In genomic region chr17:27131240-27131665, GRCm38 (mm10) we compare ENCODE assay signal across 10 mouse cellular contexts. TPM values are rescaled to one million over a fixed set of nuclear protein-coding genes. Genes with fewer than 3 reads are reported as not detected.
A peak's percentile ranks its signal among the peaks of the same experiment; 100 is the strongest.
DNase-seq lines count a peak whose midpoint lies in the region; ATAC-seq and TF ChIP-seq lines count a peak whose summit lies in the region.
"Had no signal": no experiment of that assay in that cellular context is flagged by ENCODE, and none has a peak within 500 bp of the region (broad histone marks: within the 10 kb centered on the region; RNA-seq: fewer than 3 reads in every experiment).

No protein-coding gene starts in this region.

- no peak overlapping the region for H3K4me2 ChIP-seq in kidney, embryonic 15.5 days
- H3K4me2 ChIP-seq: heart, embryonic 11.5 days had no signal

- no peaks in the 10 kb centered on the region for H3K9me3 ChIP-seq in kidney, embryonic 15.5 days (replicated peaks)
- H3K9me3 ChIP-seq in E14TG2a.4 (ENCODE audit: low read length): no peaks in the 10 kb centered on the region

- H3K4me1 ChIP-seq in kidney, embryonic 15.5 days: peaks cover 55% of the 10 kb centered on the region
- H3K4me1 ChIP-seq in E14TG2a.4 (replicated peaks; ENCODE audit: low read depth, low read length): peaks cover 74% of the 10 kb centered on the region

- DNase-seq in kidney, adult 11 months: no peak
- DNase-seq in 3134 (ENCODE audit: extremely low read depth, insufficient read length, low spot score): peak; percentile 75
- DNase-seq in gonadal fat pad, adult 2 months (ENCODE audit: low read depth): peak; percentile 67
- DNase-seq: lung, adult 2 months had no signal

- H3K9ac ChIP-seq in kidney, embryonic 15.5 days: no peak overlapping the region

- no peak for TF ChIP-seq CTCF in E14TG2a.4 (conservative IDR thresholded peaks at IDR 0.05; ENCODE audit: low read length)

- no peak overlapping the region for H3K4me3 ChIP-seq in kidney, embryonic 15.5 days (replicated peaks)
- peak overlapping the region; percentile 7; the same call in 1 of the 2 replicates for H3K4me3 ChIP-seq in E14TG2a.4 (replicated peaks; ENCODE audit: low read length)

- ATAC-seq in kidney, embryonic 15.5 days (replicated peaks; ENCODE audit: low FRiP score): peak; percentile 37
- ATAC-seq in CD4-positive, CD25-positive, alpha-beta regulatory T cell, adult 4 months: no peak
- no peak for ATAC-seq in megakaryocyte-erythroid progenitor cell, adult 5-6 weeks (replicated peaks; ENCODE audit: low FRiP score, low TSS enrichment, poor library complexity, severe bottlenecking)
- ATAC-seq: hindbrain, embryonic 16.5 days had no signal

- 50% methylated on average over 10 of the region's 10 CpGs for WGBS in kidney, embryonic 15.5 days

- peaks cover 14% of the 10 kb centered on the region; the same call in 1 of the 2 replicates for H3K36me3 ChIP-seq in kidney, embryonic 15.5 days
- H3K36me3 ChIP-seq in E14TG2a.4 (ENCODE audit: insufficient read depth, low read length): peaks cover 58% of the 10 kb centered on the region

- no peak overlapping the region for H3K27ac ChIP-seq in kidney, embryonic 15.5 days

- H3K27me3 ChIP-seq in kidney, embryonic 15.5 days: peaks cover 12% of the 10 kb centered on the region; the same call in 1 of the 2 replicates
- peaks cover 22% of the 10 kb centered on the region; the same call in 1 of the 2 replicates for H3K27me3 ChIP-seq in E14TG2a.4 (ENCODE audit: insufficient read depth, low read length)

RNA-seq across cellular contexts. Expression of gene Uqcc2, which starts 2.5 kb away (rescaled TPM):
- 297 and 300 TPM in 2 replicates for polyA plus RNA-seq in kidney, embryonic 15.5 days (2015; fragmentation: Nextera tagmentation; extraction: Ambion mirVana)
- 177 and 219 TPM in 2 replicates for polyA plus RNA-seq in gonadal fat pad, adult 2 months (2012; rRNA removed)
- polyA plus RNA-seq in CD4-positive, CD25-positive, alpha-beta regulatory T cell, adult 4 months (2017; shearing (Covaris generic)): 100 to 1,000 TPM; 110 to 129 TPM
- 180 and 198 TPM in 2 replicates for total RNA-seq in megakaryocyte-erythroid progenitor cell, adult 5-6 weeks (2014; fragmentation: Nextera tagmentation)
- 177 and 204 TPM in 2 replicates for total RNA-seq in megakaryocyte-erythroid progenitor cell, adult 5-6 weeks (2017)

RNA-seq across cellular contexts. Expression of gene Ip6k3, which starts 36.3 kb away (rescaled TPM):
- 0.10 and 0.27 TPM in 2 replicates for polyA plus RNA-seq in kidney, embryonic 15.5 days (2015; fragmentation: Nextera tagmentation; extraction: Ambion mirVana)
- 0.20 and 0.32 TPM in 2 replicates for polyA plus RNA-seq in gonadal fat pad, adult 2 months (2012; rRNA removed)
- polyA plus RNA-seq in CD4-positive, CD25-positive, alpha-beta regulatory T cell, adult 4 months (2017; shearing (Covaris generic)): not detected
- not detected in 2 replicates for total RNA-seq in megakaryocyte-erythroid progenitor cell, adult 5-6 weeks (2014; fragmentation: Nextera tagmentation)
- not detected in 2 replicates for total RNA-seq in megakaryocyte-erythroid progenitor cell, adult 5-6 weeks (2017)
